Mouse (Mus musculus): ENCODE measurements around the gene Ccdc188.

DNA sequence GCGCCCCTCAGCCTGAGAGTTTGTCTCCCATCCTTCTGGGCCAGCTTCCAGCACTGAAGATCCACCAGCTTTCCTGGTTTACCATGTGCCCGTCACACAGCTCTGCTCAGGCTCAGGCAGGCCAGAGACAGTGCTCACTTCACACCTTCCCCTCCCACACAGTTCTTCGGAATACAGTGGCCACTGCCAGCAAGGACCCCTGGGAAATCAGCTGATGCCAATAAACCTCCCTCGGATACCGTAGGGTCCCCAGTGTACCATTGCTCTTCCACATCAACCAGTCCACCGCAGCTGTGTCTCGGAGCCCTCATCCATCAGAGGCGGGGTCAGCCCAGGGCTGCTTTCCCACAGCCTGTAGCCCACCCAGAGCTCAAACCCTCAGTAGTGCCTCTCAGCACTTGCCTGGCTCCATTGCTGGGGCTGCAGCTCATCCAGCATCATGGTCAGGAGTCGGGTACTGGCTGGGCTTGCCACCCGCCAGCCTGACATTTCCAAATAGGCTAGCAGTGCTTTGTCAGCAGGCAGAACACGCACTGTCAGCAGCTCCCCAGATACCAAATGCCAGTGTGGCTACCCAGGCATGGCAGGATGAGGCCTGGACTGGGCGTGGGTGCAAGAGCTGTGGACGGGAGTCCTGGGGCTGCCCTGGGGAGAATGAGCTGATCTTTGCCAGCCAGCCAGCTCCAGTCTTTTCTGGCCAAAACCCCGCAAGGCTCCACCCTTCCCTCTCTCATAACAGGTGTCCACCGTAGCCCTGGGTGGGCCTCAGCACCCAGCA lies 23.3 kb upstream of the Ccdc188 start:
- no peak for TF ChIP-seq POLR2A (IDR thresholded peaks at IDR 0.05; ENCODE audit: extremely low read depth, insufficient read depth, low read length)
- no peak for TF ChIP-seq CTCF (IDR thresholded peaks at IDR 0.05; ENCODE audit: low read depth, low read length)
